Mouse (Mus musculus): Measurements from ENCODE around the gene Wdr74.

The Wdr74 gene

DNA sequence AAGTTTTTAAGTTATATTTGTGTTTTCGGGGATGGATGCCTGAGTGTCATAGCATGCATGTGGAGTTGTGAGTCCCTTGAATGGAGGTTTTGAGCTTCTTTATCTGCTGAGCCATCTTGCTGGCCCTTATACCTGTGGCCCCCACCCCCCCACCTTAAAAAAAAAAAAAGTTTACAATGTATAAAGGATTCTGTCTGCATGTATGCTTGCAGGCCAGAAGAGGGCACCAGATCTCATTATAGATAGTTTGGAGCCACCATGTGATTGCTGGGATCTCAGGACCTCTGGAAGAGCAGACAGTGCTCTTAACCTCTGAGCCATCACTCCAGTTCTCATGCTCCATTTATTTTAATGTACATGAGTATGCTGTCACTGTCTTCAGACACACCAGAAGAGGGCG lies 11.7 kb downstream of the Wdr74 start:
- DNase-seq, result peak; percentile 53

DNA sequence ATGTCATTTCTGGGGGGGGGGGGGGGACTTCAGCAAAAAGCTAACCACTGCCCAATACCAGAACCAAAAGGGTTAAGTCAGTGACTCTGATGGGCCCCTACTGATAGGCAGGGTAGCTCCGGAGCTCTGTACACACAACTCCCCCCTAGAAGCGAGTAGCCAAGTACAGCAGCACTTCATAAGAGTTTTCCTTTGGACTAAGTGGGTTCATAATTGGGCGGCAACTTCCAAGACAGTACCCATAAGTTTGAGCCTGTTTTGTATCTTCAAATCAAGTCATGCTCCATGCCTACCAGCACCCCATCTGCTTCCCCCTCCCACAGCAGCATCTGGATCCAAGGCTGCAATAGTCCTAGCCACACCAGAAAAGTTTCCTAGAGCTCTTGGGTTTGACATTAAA lies 20.0 kb downstream of the Wdr74 start:
- DNase-seq, result no peak

DNA sequence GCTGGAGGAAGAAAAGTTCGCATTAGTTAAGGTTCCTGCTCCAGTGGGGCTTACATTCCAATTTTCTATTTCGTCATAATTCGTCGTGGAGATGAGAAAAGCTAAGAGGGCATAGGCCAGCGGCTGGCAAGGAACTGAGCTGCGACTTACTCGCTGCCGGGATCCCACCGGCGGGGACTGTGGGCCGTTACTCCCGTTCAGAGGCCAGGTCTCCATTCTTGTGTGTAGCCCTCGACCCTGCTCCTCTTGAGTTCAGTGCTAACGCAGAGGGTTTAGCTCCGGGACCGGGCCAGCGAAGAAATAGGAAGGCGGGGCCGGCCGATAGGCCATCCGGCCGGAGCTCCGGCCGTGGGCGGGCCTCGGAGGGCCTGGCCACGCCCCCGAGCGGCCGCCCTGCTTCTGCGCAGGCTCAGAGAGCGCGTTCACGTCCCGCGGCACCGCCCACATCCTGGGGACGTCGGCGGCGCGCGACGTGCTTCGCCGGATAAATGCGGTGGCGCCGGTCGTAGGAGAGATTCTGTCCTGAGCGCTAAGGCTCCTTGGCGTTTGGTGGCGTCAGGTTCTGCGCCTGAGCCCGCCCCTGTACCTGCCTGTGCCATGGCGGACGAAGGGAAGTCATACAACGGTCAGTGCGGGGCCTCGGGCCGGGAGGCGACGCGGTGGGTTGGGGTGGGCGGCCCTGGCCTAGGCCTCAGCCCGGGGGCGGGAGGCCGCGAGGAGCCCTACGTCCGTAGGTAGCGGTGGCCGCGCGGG lies 21.2 kb downstream of the Wdr74 start, which contains the start of gene Nxf1:
Gene Nxf1, plus strand, starts transcription at position 439 of the 753 bp plus-strand sequence.
- peak; percentile 95 for DNase-seq

DNA sequence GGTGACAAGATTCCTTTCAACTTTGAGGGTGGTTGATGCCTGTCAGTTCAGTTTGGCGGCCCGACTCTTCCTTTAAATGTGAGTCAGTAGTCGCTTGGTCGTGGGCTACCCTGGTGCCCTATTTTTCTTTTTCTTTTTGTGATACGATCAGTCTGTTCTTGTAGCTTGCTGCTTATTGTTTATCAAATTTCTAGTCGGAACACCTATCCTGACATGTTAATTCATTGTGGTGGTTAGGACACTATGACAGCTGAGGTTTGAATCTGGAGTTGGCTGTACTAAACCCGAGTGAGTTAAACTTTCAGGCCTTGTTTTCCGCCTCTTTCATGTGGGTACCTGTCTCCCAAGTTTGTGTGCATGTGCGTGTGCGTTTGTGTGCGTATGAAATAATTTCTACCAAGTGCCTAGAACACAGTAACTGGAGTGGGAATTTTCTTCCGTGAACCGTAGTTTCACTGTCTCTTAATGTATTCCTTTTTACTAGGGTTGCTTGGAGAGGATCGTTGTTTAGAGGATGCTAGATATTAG lies 21.9 kb downstream of the Wdr74 start:
- no peak for DNase-seq

DNA sequence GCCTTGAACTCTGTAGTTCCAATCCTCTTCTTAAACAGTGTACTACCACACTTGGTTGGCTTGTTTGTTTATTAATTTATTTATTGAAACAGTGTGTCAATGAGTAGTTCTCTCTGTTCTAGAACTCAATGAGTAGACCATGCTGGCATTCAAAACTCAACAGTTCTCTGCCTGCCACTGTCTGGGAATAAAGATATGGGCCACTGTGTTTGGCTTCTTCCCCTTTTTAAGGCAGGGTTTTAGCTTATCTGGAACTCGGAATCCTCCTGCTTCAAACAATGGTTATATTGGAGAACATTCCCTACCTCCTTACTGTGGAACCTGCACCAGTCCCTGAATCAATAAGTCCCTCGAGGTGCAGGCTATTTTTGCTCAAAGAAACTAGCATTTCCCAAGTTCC lies 23.3 kb downstream of the Wdr74 start:
- no peak for DNase-seq

DNA sequence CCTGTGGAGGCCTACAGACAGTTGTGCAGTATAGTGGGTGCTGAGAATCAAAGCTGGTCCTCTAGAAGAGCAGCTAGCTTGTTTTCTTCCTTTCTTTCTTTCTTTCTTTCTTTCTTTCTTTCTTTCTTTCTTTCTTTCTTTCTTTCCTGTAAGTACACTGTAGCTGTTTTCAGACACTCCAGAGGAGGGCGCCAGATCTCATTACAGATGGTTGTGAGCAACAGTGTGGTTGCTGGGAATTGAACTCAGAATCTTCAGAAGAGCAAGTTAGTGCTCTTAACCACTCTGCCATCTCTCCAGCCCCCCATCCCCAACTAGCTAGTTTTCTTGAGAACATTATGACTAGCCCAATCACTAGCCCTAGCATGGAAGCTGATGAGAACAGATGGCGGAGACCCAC lies 25.1 kb downstream of the Wdr74 start:
- DNase-seq, result no peak

DNA sequence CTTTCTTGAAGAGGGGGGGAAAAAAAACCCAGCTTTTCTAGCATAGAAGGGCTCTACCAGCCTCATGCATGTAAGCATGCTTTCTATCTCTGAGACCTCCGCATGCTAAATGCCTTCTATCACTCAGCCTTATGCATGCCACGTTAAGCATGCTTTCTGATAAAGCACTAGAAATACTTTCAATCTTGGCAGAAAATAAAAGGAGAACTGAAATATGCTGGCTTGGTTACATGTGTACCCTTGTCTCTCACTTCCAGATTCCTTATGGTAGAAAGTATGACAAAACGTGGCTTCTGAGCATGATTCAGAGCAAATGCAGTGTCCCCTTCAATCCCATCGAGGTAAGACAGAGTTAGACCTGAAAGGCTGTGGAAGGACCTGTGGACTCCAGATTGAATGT lies 27.6 kb downstream of the Wdr74 start:
- DNase-seq, result no peak

DNA sequence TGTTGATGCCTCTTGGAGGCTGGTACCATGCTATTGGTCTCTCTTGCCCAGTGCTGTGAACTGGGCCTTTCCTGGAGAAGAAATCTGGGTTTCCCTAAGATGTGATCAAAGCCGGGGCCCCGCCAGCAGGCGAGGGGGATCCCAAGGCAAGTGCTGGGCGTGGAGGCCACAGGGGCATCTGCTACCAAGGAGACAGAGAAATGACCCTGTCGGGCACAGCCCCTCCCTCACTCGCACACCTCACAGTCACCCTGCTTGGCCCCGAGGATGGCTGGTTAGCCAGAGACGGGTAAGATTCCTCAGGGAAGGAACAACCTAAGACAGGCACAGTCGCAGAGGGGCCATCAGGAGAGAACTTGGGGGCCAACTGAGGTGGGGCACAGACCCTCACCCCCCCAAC lies 29.9 kb downstream of the Wdr74 start:
- DNase-seq, result no peak

DNA sequence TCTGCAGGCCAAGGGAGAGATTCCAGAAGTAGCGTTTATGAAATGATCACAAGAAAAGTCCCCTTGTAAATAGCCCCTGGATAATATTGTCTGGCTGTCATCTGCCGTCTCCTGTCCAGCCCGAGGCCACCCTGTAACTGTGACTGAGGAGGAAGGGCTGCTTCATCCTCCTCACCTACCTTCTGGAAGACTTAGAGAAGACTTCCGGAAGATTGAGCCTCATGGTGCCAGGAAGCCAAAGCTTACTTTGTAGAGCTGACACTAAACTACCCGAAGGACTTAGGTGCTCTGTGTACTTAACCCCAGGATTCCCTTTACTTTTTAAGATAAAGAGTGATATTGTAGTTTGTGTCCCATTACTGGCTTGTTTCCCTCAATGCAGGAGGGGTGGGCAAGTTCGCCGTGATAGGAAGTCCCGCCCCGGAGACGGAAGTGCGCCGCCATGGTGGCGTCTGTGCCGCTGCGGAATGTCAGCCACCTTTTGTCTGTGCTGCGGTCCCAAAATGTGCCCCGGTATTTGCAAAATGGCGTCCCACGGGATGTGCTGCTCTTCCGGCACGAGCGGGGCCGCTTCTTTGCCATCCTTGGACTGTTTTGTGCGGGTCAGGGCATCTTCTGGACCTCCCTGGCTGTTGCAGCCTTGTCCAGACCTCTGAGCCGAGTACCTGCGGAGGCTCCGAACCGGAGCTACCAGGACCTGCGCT lies 35.1 kb downstream of the Wdr74 start, which contains the start of gene Tmem223:
Gene Tmem223, plus strand, starts transcription at position 430 of the 704 bp plus-strand sequence.
- peak; percentile 87 for DNase-seq

DNA sequence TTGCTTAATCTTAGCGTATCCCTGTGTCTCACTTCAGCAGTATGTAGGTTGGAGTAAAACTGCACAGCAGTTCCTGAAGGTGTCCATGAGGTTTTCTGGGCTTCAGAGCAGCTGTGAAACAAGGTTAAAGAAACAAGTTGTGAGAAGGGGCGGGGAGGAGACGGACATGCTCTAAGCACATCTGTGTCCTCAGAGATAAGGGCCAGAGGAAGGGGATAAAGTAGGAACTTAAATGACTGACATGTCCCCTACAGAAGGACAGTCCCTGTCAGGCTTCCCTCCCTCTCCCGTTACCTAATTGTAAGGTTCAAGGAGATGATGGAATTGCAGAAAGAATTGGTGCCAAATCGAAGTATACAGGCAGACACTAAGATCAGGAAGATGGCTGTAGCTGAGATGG lies 37.4 kb downstream of the Wdr74 start:
- DNase-seq, result no peak

DNA sequence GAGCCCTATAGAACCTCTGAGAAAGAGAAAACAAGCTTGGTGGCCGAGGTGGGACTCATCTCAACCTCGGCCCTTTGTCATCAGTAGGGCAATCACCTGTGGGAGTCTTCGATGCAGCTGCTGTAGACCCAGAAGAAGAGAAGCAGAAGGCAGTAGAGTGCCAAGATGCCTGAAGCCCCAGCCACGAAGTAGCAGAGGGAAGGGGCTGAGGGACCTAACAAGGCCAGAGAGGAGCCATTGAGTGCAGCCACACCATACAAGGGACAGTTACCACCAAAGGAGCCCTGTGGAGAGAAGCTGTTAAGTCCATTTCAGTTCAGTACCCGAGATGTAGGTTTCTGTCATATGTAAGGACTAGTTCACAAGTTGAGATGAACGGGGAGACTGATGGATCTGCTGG lies 37.8 kb downstream of the Wdr74 start:
- DNase-seq, result no peak

DNA sequence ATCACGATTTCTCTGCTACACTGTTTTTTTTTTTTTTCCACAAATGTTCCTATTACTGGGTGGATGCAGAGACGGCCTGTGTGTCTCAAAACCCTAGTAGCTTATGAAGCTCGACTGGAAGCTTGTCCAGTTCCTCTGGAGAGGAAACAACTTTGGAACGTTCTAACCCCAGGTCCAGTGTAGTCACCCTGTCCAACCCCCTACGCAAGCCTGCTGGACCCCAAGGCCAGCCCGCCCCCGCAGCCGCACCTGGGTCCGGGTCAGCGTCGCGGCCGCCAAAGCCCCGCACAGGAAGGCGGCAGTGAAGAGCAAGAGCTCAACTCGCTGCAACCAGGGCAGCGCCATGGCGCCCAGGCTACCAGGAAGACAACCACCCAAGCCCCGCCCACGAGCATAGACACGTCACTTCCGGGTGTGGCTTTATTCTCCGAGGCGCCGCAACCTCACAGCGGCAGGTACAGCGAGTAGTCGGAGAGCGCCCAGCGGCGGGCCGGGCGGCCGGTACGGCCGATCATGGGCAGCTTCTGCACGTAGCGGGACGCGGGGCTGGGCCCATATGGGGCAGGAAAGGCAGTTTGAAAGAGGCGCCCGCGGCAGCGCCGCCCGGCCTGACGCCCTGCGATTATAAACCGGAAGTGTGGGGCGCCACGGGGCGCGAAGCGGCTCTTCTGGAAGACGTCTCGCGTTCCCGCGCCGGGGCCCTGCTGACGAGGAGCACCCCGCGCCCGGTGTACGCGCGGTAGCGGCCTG lies 38.6 kb downstream of the Wdr74 start, which contains the start of gene Tmem179b:
Gene Tmem179b, minus strand, starts transcription at position 382 of the 750 bp plus-strand sequence.
- peak; percentile 97 for DNase-seq

DNA sequence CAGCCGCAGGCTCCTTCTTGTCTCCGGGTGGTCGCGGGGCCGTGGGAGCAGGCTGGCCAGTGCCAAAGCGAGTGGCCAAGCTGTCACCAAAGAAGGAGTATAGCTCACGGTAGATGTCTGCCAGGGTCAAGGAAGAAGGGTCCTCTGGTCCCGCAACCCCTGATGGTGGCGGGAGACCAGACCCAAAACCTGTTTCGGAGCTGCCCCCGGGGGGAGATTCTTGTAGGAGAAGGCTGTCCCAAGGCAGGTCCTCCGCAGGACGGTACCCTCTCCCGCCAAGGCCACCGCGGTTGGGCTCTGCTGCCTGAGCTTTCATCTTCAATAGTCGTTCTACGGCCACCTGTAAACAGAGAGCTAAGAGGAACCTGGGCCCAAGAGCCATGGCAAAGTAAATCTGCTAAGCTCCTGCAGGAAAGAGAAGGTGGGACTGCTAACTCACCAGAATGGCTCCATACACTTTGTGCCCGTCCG lies 39.4 kb downstream of the Wdr74 start:
- DNase-seq, result no peak

DNA sequence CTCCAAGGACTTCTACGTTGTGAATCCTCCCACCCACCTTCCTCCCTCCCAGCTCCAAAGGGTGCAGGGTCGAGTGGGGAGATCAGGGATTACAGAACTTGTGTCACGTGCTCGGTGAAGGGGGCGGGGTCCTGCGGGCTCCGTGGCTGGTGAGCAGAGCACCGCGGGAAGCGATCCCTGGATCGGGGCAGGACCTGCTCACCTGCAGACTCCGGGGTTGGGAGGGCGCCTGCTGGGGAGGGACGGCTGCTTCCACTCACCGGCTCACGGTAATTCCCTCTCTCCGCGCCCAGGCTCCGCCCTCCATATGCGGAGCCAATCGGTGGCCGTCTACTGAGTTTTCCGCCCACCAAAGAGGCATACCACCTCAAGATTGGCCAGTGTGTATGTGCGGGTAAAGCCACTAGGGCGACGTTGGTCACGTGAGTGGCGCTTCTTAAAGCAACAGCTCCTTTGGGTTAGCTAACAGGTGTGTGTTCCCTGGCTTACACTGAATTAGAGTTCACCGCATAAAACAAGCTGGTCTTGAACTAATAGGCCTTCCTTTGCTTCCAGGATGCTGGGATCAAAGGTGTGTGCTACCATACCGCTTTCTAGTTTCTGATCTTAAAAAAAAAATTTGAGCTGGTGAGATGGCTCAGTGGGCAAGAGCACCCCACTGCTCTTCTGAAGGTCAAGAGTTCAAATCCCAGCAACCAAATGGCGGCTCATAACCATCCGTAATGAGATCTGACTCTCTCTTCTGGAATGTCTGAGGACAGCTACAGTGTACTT lies 50.6 kb downstream of the Wdr74 start, which contains the start of gene Taf6l:
Gene Taf6l, minus strand, starts transcription at position 410 of the 774 bp plus-strand sequence.
- DNase-seq, result peak; percentile 97

DNA sequence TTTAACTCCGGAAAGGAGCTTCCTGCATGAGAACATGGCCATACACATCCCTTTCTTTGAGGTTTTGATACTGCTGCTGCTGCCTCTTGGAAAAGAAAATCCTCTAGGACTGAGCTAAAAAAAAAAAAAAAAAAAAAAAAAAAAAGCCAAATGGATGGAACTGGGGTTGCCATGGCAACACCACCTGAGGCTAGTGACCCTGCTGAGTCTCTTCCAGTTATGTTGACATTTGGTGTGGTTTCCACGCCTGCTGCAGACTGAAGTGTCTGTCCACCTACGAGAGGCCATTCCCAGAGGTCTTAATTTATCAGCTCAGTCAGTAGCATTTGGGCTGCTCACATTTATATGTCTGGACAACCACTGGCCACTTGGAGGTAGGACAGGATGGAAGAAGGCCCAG lies 52.9 kb downstream of the Wdr74 start:
- DNase-seq, result peak; percentile 80

DNA sequence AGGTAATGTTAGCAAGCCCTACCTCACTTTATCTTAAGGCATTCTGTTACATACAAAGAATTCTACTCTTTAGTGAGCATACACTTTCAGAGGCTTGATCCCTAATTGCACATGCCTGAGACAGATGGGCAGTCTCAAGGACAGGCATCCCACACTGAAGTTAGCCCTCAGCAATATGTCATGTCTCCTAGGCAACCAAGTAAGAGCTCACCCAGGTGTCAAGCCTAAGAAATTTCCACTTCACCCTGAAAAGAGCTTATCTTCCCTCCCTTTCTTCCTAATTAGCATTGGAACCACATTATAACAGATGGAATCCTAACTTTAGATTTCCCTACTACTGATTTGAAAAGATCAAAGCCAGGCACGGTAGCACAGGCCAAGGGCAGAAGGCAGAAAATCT lies 53.5 kb downstream of the Wdr74 start:
- no peak for DNase-seq

DNA sequence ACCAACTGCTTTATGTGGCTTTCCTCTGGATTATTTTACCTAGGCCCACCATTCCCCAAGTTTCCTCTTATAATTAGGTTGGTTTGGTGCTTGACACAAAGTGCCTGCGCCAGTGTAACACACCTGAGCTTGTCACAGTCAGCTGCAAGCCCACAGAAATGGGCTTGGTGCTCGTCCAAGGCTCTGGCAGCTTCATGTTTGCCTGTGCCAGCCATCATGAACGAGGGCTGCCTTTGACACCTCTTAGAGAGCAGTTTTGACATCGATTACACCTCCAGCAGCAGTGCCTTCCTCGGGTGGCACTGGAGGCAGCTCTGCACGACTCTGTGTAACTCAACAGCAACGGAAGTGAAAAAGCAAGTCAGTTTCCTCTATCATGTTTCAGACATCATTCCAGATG lies 54.5 kb downstream of the Wdr74 start:
- DNase-seq, result no peak

Measured in retina, postnatal 1 day (tissue).